Comparison of ENCODE assay signal across 18 mouse cellular contexts in genomic region chr4:138737031-138737430, GRCm38 (mm10). TPM values are rescaled to one million over a fixed set of nuclear protein-coding genes. Genes with fewer than 3 reads are reported as not detected.
DNase-seq lines count a peak whose midpoint lies in the region; ATAC-seq lines count a peak whose summit lies in the region.
"Had no signal": no experiment of that assay in that cellular context is flagged by ENCODE, and none has a peak within 500 bp of the region (broad histone marks: within the 10 kb centered on the region; RNA-seq: fewer than 3 reads in every experiment).

Gene Ubxn10 (minus strand): TSS chr4:138737167.

- no peaks in the 10 kb centered on the region for H3K9me3 ChIP-seq in forebrain, embryonic 10.5 days
- no peaks in the 10 kb centered on the region for H3K9me3 ChIP-seq in forebrain, embryonic 11.5 days (ENCODE audit: control insufficient read depth, low read length)
- H3K9me3 ChIP-seq: heart, embryonic 12.5 days; hindbrain, embryonic 15.5 days had no signal

- DNase-seq in forebrain, embryonic 10.5 days (ENCODE audit: extremely low spot score, low spot score), result no peak
- DNase-seq in forebrain, embryonic 11.5 days (ENCODE audit: low spot score), result no peak
- peak; percentile 55 to 61 for DNase-seq in urinary bladder, adult 18-20 months (ENCODE audit: low spot score in 2 of 2)
- DNase-seq in urinary bladder, adult 2 months (ENCODE audit: low spot score), result no peak
- DNase-seq in lung, postnatal 14 days, result peak; percentile 47
- DNase-seq in heart, postnatal 25 days (ENCODE audit: low spot score), result no peak
- DNase-seq in frontal cortex, postnatal 36 days (ENCODE audit: low spot score in 2 of 2), result no peak
- no peak for DNase-seq in cerebellum, postnatal 10 days
- DNase-seq: adrenal gland, adult 8-10 months; gastrocnemius, postnatal 25 days; kidney, postnatal 10 days; layer of hippocampus, postnatal 36 days; right cerebral cortex, postnatal 4 days; thymus, adult 2 months had no signal

- no peak within 1 kb of the TSS for H3K4me2 ChIP-seq in forebrain, embryonic 11.5 days (ENCODE audit: low read depth, low read length, severe bottlenecking)
- H3K4me2 ChIP-seq: heart, embryonic 12.5 days; hindbrain, embryonic 15.5 days had no signal

- no peak within 1 kb of the TSS for H3K4me3 ChIP-seq in forebrain, embryonic 10.5 days
- H3K4me3 ChIP-seq in forebrain, embryonic 11.5 days (ENCODE audit: low read depth, low read length), result no peak within 1 kb of the TSS
- H3K4me3 ChIP-seq: heart, embryonic 12.5 days; hindbrain, embryonic 15.5 days had no signal

- ATAC-seq in forebrain, embryonic 11.5 days (replicated peaks; ENCODE audit: low FRiP score), result no peak

- 75% methylated on average over 7 of the region's 7 CpGs for WGBS in forebrain, embryonic 10.5 days
- 78% methylated on average over 7 of the region's 7 CpGs for WGBS in forebrain, embryonic 11.5 days

- peaks cover 37% of the 10 kb centered on the region for H3K4me1 ChIP-seq in forebrain, embryonic 10.5 days
- peaks cover 4% of the 10 kb centered on the region; the same call in 1 of the 2 replicates for H3K4me1 ChIP-seq in forebrain, embryonic 11.5 days (replicated peaks; ENCODE audit: control insufficient read depth, insufficient read depth, low read length)
- H3K4me1 ChIP-seq: heart, embryonic 12.5 days had no signal

- no peaks in the 10 kb centered on the region for H3K36me3 ChIP-seq in forebrain, embryonic 10.5 days (replicated peaks)
- H3K36me3 ChIP-seq in forebrain, embryonic 11.5 days (ENCODE audit: control insufficient read depth, insufficient read depth, low read length), result no peaks in the 10 kb centered on the region
- H3K36me3 ChIP-seq: heart, embryonic 12.5 days; hindbrain, embryonic 15.5 days had no signal

- peaks cover 16% of the 10 kb centered on the region for H3K27me3 ChIP-seq in forebrain, embryonic 10.5 days (ENCODE audit: poor library complexity, severe bottlenecking)
- H3K27me3 ChIP-seq in forebrain, embryonic 11.5 days (ENCODE audit: control insufficient read depth, insufficient read depth, low read length), result no peaks in the 10 kb centered on the region
- H3K27me3 ChIP-seq: hindbrain, embryonic 15.5 days had no signal

- intact Hi-C loops in heart, postnatal 25 days (cut with DNase I), result no loop called here

- 0 out of 2 replicates have a peak within 1 kb of the TSS, but pooled peaks have one; percentile 20 for H3K27ac ChIP-seq in forebrain, embryonic 10.5 days
- H3K27ac ChIP-seq in forebrain, embryonic 11.5 days (ENCODE audit: low read depth, low read length), result no peak within 1 kb of the TSS
- H3K27ac ChIP-seq: hindbrain, embryonic 15.5 days had no signal

- H3K9ac ChIP-seq in forebrain, embryonic 11.5 days (ENCODE audit: low read length), result no peak within 1 kb of the TSS
- H3K9ac ChIP-seq: heart, embryonic 12.5 days; hindbrain, embryonic 15.5 days had no signal

RNA-seq across cellular contexts. Expression of gene Ubxn10, which starts in this region (rescaled TPM):
- 1.0 and 1.4 TPM in 2 replicates for polyA plus RNA-seq in forebrain, embryonic 10.5 days (2016; fragmentation: Nextera tagmentation; extraction: Ambion mirVana)
- 1.5 and 1.6 TPM in 2 replicates for polyA plus RNA-seq in forebrain, embryonic 11.5 days (2014; fragmentation: Nextera tagmentation; extraction: Ambion mirVana)
- 0.10 and 0.25 TPM in 2 replicates for polyA plus RNA-seq in urinary bladder, adult 2 months (2012; rRNA removed)
- 1 to 10 TPM; 1.2 to 1.8 TPM for total RNA-seq in heart, postnatal 25 days (2021)
- total RNA-seq: common myeloid progenitor, adult 5-6 weeks; megakaryocyte, adult 5-6 weeks had no signal

Comparison
In these comparisons a context has a peak if more than half of its experiments do, and no peak if none do; other contexts are left out.
1. DNase-seq: peak in urinary bladder, adult 18-20 months (2 of 2) and lung, postnatal 14 days (single experiment); none in forebrain, embryonic 10.5 days (single experiment), forebrain, embryonic 11.5 days (single experiment), urinary bladder, adult 2 months (single experiment), heart, postnatal 25 days (single experiment), frontal cortex, postnatal 36 days (0 of 2) and cerebellum, postnatal 10 days (0 of 2).